Mouse (Mus musculus) thymus, adult 2 months (tissue): ENCODE data around the gene Glis2.

Experiments
- CTCF ChIP-seq: fragments of 200-500 bp; IDR thresholded peaks from 2 replicates; pipeline ENCODE4 v1.5.1; 2012; ENCODE audit warnings: mild to moderate bottlenecking, control low read depth, low read length, moderate library complexity, borderline replicate concordance; ENCODE audit not compliant: control insufficient read depth, poor library complexity, insufficient read depth; ENCODE audit errors: extremely low read depth
- POLR2A ChIP-seq: fragments of 200-500 bp; IDR thresholded peaks from 2 replicates; pipeline ENCODE4 v1.6.1; 2012; ENCODE audit warnings: mild to moderate bottlenecking, low read length, control low read depth, moderate library complexity; ENCODE audit not compliant: control insufficient read depth, poor library complexity, insufficient read depth; ENCODE audit errors: extremely low read depth

DNA sequence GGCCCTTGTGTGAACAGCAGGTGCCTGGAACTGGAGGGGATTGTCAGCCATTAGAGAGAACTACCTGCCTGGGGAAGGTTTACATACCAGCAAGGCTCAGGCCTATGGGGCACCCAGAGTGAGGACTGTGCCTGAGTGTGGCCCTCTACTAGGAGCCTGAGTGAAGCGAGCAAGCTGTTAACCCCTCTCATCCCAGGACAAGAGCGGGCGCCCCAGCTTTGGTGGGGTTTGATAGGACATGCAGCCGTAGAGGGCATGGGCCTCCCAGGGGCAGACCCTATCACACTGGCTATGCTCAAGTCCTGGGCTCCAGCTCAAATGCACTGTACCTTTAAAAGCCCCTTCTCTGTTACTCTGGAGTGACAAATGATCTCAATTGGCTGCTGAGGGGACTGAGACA, 52.3 kb downstream of the Glis2 start:
- TF ChIP-seq CTCF (no peak), POLR2A (no peak)
